Mouse (Mus musculus) bone marrow macrophage, adult 2 months (primary cell): ENCODE data around the gene Hyls1. TPM values are rescaled to one million over a fixed set of nuclear protein-coding genes. Genes with fewer than 3 reads are reported as not detected.

Experiments
- H3K27ac ChIP-seq: 2 replicates; pipeline ENCODE4 v1.5.1; 2012; ENCODE audit warnings: low read depth, low read length; ENCODE audit not compliant: insufficient read depth
- H3K4me1 ChIP-seq: 2 replicates; pipeline ENCODE4 v1.6.1; 2012; ENCODE audit warnings: low read length; ENCODE audit not compliant: control insufficient read depth, insufficient read depth
- H3K4me3 ChIP-seq: 2 replicates; pipeline ENCODE4 v1.5.1; 2012; ENCODE audit warnings: mild to moderate bottlenecking, low read length, moderate library complexity; ENCODE audit not compliant: insufficient read depth
- CTCF ChIP-seq: IDR thresholded peaks from 2 replicates; pipeline ENCODE4 v1.5.1; 2012; ENCODE audit warnings: low read depth, mild to moderate bottlenecking, low read length, moderate library complexity
- POLR2A ChIP-seq: IDR thresholded peaks from 2 replicates; pipeline ENCODE4 v1.6.1; 2012; ENCODE audit warnings: mild to moderate bottlenecking, low read depth, low read length, borderline replicate concordance
- polyA plus RNA-seq: library from polyadenylated mRNA; stranded (reverse); fragments of >200 nt; gene quantifications from 2 replicates; pipeline ENCODE4 v1.2.4, GENCODE M21; 2012; ENCODE audit not compliant: missing spikeins, insufficient read depth, insufficient read length

The Hyls1 gene
- polyA plus RNA-seq, 1 experiment: 8.8 TPM

- Histone ChIP-seq H3K27ac (no peak overlapping the region), H3K4me1 (0 out of 2 replicates have a peak, but pooled peaks cover 3% of the 10 kb centered on the region), H3K4me3 (no peak overlapping the region)
- TF ChIP-seq CTCF (no peak), POLR2A (no peak)
These were observed 25.5 kb downstream of the Hyls1 start for GRCm38 (mm10) chr9:35544666-35545065.

GRCm38 (mm10) chr9:35543099-35543860 is 26.9 kb downstream of the Hyls1 start:
- no peak for TF ChIP-seq CTCF
- no peak for TF ChIP-seq POLR2A
- no peak overlapping the region for H3K4me3 ChIP-seq
- no peak overlapping the region for H3K27ac ChIP-seq
- H3K4me1 ChIP-seq: 0 out of 2 replicates have a peak, but pooled peaks cover 3% of the 10 kb centered on the region

GRCm38 (mm10) chr9:35541941-35542340 is 28.3 kb downstream of the Hyls1 start:
- H3K4me3 ChIP-seq: no peak overlapping the region
- no peak overlapping the region for H3K27ac ChIP-seq
- H3K4me1 ChIP-seq: 0 out of 2 replicates have a peak, but pooled peaks cover 2% of the 10 kb centered on the region
- TF ChIP-seq CTCF (no peak), POLR2A (no peak)

- H3K4me1 ChIP-seq: no peaks in the 10 kb centered on the region
- no peak for TF ChIP-seq POLR2A
- peak; percentile 37; the same call in 1 of the 2 replicates for TF ChIP-seq CTCF
- no peak overlapping the region for H3K27ac ChIP-seq
- H3K4me3 ChIP-seq: no peak overlapping the region
These were observed 28.7 kb downstream of the Hyls1 start for GRCm38 (mm10) chr9:35541488-35541887.

- TF ChIP-seq CTCF (no peak), POLR2A (no peak)
- Histone ChIP-seq H3K4me1 (no peaks in the 10 kb centered on the region), H3K27ac (no peak overlapping the region), H3K4me3 (no peak overlapping the region)
These were observed 29.2 kb downstream of the Hyls1 start for GRCm38 (mm10) chr9:35541024-35541423.

- no peak overlapping the region for H3K27ac ChIP-seq
- TF ChIP-seq CTCF (no peak), POLR2A (no peak)
- no peaks in the 10 kb centered on the region for H3K4me1 ChIP-seq
- no peak overlapping the region for H3K4me3 ChIP-seq
These were observed 31.0 kb downstream of the Hyls1 start for GRCm38 (mm10) chr9:35539001-35539750.

GRCm38 (mm10) chr9:35535876-35536275 is 34.3 kb downstream of the Hyls1 start:
- no peak for TF ChIP-seq CTCF
- no peak for TF ChIP-seq POLR2A
- H3K27ac ChIP-seq: no peak overlapping the region
- H3K4me1 ChIP-seq: no peaks in the 10 kb centered on the region
- no peak overlapping the region for H3K4me3 ChIP-seq

GRCm38 (mm10) chr9:35535110-35535509 is 35.1 kb downstream of the Hyls1 start:
- Histone ChIP-seq H3K4me1 (no peaks in the 10 kb centered on the region), H3K4me3 (no peak overlapping the region), H3K27ac (no peak overlapping the region)
- TF ChIP-seq POLR2A (no peak), CTCF (peak; percentile 73)

- H3K4me1 ChIP-seq: no peaks in the 10 kb centered on the region
- TF ChIP-seq POLR2A: no peak
- TF ChIP-seq CTCF: no peak
- no peak overlapping the region for H3K4me3 ChIP-seq
- no peak overlapping the region for H3K27ac ChIP-seq
These were observed 36.9 kb downstream of the Hyls1 start for GRCm38 (mm10) chr9:35533266-35533665.

GRCm38 (mm10) chr9:35529796-35530195 is 40.4 kb downstream of the Hyls1 start:
- Histone ChIP-seq H3K4me3 (no peak overlapping the region), H3K4me1 (no peaks in the 10 kb centered on the region), H3K27ac (no peak overlapping the region)
- TF ChIP-seq POLR2A: no peak
- TF ChIP-seq CTCF: no peak
